Mouse (Mus musculus) ovary, postnatal 36 days (tissue): Measurements from ENCODE around the gene Ncbp3.

Source experiments
- DNase-seq: peaks from one replicate; pipeline ENCODE4 v3.0.0; 2022; ENCODE audit warnings: low spot score, mixed read lengths

Gene Ncbp3

GRCm38 (mm10) chr11:73030821-73031498 lies 16.6 kb upstream of the Ncbp3 start:
- DNase-seq = peak; percentile 81

DNA sequence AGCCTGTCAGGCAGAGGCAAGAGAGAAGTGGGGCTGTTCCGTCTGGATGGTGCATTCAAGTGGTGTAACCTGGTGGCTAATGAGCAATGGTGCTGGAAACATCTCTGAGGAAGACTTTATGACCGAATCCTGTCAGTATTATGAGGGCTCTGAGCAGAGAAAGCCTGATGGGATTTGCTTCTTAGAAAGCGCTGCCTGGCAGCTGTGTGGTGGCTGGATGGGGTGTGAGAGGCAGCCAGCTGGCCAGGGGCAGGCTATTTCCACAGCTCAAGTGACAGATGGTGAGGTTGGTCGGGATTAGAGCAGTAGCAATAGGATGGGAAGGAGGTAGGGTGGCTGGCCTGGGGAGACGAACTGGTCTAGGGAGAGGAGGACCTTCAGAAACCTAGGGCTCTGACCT lies 16.0 kb upstream of the Ncbp3 start:
- DNase-seq = no peak

- DNase-seq = no peak
These were observed 11.5 kb upstream of the Ncbp3 start for GRCm38 (mm10) chr11:73036077-73036476.

GRCm38 (mm10) chr11:73036889-73037288 lies 10.7 kb upstream of the Ncbp3 start:
- no peak for DNase-seq

DNA sequence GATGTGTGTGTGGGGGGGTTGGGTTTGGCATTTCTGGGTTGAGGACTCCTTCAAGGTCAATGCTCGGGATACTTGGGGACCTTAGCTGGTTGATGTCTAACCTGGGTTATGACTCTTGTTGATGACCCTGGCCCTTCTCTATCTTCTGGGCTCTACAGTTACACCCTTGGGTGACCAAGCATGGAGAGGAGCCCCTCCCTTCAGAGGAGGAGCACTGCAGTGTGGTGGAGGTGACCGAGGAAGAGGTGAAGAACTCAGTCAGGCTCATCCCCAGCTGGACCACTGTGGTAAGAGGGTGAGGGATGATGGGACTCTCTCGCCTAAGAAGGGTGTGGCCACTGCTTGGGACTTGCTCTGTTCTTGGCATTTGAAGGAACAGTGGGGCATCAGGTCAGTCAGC lies 9.9 kb upstream of the Ncbp3 start:
- DNase-seq = no peak

DNA sequence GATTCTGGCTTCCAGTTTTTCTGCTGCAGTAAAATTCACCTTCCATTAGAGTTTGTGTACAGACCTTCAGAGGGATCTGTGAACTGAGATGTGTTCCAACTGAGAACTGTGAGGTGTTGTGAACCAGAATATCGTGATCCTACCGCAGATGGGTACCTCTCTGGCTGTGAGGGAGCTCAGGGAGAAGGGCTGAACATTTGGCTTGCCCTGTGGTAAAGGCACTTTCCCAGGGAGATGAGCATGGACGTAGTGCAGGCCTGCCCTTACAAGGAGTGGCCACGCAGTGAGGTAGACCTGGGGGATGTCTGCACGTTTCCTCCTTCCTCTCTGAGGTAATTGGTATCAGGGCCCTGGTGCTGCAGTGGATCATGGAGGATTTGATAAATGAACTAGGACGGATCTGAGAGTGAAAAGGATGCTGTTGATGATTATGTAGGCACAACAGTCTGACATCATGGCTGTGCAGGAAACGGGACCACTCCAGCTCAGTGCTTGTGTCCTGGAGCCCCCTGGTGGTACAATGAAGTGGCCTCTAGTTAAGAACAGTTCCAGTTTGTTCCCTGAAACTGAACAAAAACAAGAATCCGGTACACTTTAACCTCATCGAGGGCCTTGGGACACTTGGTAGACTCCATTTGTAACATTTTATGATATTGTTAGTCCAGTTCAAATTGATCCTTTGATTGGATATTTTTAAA lies 8.3 kb upstream of the Ncbp3 start:
- DNase-seq = peak; percentile 38

DNA sequence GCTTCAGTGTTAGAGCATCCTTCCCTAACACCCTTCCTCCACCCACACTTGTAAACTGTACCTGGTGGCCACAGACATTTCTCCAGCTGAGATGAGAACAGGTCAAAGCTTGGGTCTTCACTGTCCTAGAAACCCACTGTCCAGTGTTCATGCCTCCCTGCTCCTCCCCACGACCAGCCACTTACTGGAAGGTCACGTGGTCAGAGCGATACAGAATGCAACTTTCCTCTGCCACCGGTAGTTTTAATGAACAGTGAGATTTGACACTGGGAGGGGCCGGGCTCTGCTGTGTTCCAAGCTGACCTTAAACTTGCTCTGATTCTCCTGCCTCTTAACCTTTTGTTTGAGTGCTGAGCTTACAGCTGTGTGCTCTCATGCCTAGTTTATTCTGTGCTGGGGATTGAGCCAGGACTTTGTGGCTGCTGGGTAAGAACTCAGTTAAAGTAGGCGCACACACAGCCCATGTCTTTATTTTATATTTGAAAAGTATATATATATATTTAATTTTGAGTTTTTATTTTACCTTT lies 3.3 kb upstream of the Ncbp3 start:
- no peak for DNase-seq

DNA sequence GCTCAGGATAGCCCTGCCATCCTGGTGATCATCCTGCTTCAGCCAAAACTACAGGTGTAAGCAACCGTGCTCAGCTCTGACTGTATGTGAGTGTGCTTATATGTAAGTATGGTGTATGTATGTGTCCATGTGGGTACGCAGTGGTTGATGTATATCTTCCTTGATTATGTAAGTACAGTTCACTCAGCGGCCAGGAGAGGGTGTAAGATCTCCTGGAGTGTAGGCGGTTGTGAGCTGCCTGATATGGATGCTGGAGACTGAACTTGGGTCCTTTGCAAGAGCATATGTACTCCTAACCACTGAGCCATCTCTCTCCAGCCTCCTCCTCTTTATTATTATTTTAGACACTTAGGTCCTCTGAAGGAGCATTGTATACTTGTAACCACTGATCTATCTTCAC lies 2.8 kb upstream of the Ncbp3 start:
- no peak for DNase-seq

DNA sequence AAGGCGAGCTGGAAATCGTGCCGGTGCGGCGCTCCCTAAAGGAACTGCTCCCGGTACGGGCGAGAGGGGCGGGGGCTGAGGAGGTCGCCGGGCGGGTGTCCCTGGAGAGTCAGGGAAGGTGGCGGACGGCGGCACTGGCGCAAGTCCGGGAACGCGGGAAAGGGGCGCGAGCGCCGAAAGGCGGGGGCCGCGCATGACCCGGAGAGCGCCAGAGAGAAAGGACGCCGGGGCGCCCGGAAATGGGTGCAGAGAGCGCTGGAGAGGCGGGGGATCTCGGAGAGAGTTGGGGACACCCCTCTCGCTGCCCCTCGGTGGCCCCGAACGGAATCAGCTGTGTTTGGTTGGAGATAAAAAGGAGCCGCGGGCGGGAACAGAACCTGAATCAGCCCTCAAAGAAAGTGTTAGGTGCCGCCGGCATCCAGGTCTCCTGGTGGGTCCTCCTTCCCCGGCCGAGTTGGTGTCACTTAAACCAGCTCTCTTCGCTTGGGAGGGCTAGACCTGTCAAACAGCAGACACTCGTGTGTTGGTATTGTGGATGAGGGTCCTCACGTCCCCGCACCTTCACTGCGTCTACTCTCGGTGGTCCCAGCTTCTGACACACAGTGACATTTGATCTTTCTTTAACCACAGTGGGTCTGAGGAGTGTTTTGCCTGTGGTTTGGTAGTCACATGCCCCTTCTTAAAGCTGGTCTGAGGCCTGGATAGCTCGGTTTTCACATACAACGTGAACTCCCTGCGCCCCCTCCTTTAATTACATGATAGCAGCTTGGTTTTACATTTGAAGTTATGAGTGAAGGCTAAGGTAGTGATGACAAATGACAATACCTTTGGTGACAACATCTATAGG lies 670 bp downstream of the Ncbp3 start:
- no peak for DNase-seq

- peak; percentile 70 for DNase-seq
These were observed 1.8 kb downstream of the Ncbp3 start for GRCm38 (mm10) chr11:73049335-73049734.

- no peak for DNase-seq
These were observed 5.2 kb downstream of the Ncbp3 start for GRCm38 (mm10) chr11:73052795-73053194.

DNA sequence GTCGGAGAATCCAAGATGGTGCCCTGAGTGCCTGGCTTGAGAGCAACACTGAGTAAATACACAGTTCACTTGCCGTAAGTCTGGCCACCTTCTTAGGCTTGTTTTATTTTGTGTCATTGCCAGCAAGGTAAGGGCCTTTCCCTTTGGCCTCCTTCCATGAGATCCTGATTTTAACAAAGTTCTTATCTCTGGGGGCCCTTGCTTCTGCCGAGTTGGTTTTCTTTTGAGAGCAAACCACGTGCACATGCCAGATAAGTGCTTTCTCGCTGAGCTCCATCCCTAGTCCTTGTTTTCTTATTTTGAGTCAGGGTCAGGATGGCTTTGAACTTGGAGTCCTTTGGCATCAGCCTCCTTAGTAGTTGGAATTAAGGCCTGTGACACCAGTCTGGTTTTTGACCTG lies 10.1 kb downstream of the Ncbp3 start:
- no peak for DNase-seq

- no peak for DNase-seq
These were observed 12.0 kb downstream of the Ncbp3 start for GRCm38 (mm10) chr11:73059630-73060029.

DNA sequence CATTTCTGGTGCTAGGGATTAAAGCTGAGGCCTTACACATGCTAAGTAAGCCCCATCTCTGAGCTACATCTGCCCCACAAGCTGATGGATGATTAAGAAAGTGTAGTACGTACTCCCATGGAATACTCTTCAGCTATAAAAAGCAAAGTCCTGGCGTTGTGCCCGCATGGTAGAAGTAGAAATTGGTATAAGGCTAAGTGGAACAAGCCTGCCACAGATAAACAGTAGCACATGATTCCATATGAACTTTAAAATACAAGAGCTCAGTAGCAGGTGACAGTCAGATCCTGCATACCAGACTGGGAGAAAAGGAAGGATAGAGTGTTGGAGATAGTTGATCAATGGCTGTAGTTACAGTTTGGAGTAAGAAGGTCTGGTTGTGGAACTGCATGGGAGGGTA lies 13.8 kb downstream of the Ncbp3 start:
- DNase-seq = no peak

DNA sequence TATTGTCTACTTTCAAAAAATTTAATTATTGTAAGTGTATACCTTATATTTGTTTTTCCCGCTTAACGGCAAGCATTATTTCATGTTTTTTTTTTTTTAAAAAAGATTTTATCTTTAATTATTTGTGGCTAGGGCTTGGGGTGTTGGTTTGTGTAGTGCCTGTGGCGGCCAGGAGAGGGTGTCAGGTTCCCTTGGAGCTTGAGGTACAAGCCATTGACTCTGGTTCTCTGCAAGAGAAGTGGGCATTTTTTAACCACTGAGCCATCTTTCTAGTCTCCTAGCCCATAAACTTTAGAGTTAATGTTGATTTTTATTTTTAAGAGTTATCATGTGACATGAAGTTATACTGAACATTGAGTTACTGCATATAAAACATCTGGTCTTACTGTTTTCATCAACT lies 24.3 kb downstream of the Ncbp3 start:
- DNase-seq = peak; percentile 31

DNA sequence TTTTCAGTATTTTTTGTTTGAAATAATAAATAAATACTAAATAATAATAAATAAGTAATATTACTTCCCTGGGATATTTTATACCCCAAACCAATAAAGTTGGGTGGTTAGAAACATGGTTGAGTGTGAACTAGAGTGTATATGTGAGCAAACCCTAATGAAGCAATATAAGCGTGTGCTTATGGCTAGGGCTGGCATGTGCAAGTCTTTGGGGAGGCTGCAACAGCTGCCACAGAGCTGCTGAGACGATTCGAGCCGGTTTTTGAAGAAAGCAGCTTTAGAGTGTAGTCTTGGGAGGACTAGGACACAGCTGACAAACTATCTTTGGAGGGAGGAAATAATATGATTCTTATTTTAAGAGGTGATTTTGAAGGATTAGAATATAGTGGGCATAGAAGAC lies 28.7 kb downstream of the Ncbp3 start:
- no peak for DNase-seq

GRCm38 (mm10) chr11:73076733-73077132 lies 29.1 kb downstream of the Ncbp3 start:
- no peak for DNase-seq

- no peak for DNase-seq
These were observed 29.7 kb downstream of the Ncbp3 start for GRCm38 (mm10) chr11:73077211-73077720.

DNA sequence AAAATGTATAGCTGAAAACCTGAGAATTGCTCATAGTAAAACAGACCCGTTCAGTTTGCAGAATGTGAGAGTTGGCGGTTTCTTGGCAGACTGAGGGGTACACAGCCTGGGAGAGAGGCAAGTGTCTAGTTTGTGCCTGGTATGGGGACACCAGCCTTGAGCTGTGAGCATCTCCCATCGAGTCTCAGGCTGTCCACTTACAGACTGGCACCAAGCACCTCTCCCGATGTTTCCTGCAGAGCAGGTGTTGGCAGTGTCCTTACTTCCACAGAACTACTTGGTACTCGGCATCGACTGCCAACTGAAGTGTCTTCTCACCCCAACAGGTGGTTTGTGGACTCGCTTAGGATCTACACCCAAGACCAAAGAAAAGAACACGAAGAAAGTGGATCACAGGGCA lies 31.0 kb downstream of the Ncbp3 start:
- DNase-seq = no peak

DNA sequence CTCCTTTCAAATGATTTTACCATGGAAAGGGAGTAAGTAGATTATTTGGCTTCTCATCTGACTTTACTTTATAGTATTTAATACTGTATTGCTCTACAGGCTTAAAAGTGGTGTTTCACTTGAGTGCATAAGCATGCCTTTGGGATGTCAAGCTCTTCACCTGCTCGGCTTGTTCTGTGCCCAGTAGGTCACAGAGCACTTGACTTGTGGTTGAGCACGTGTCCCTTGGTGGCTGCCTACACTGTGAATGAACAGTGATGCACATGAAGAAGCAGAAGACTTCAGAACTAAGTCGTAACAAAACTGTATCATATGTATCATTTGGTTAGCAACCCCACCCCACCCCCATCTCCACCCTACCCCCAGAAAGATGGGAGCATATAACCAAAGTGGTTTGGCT lies 32.7 kb downstream of the Ncbp3 start:
- DNase-seq = no peak

DNA sequence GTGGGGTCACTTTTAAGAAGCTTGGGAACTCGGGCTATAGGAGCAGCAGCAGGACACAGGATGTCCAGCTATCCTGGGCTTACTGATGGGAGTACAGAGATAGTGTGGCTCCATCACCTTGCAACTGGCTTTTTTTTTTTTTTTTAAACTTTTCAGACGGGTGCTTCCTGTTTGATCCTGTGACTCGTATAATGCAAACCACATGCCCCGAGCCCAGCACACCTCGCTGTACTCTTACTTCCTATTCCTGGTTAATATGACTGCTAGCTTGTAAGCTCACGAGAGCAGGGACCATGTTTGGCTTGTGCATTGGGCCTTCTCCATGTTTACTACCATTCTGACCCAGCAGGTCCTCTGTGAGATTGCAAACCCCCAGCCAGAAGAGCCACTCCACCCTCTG lies 36.7 kb downstream of the Ncbp3 start:
- no peak for DNase-seq

- peak; percentile 56 for DNase-seq
These were observed 37.2 kb downstream of the Ncbp3 start for GRCm38 (mm10) chr11:73084804-73085231.
